Comparison of ENCODE assay signal across 20 mouse cellular contexts in genomic region chr4:155070199-155070598, GRCm38 (mm10). TPM values are rescaled to one million over a fixed set of nuclear protein-coding genes. Genes with fewer than 3 reads are reported as not detected.
"Had no signal": no experiment of that assay in that cellular context is flagged by ENCODE, and none has a peak within 500 bp of the region (broad histone marks: within the 10 kb centered on the region; RNA-seq: fewer than 3 reads in every experiment).

No protein-coding gene starts in this region.

- DNase-seq: layer of hippocampus, postnatal 36 days; liver, embryonic 13.5 days; lung, adult 2 months; lung, postnatal 14 days; lung, postnatal 4 days; right cerebral cortex, adult 18-20 months; right cerebral cortex, postnatal 14 days; right cerebral cortex, postnatal 4 days; thymus, adult 2 months; thymus, postnatal 14 days; thymus, postnatal 4 days had no signal

- H3K27ac ChIP-seq: kidney, embryonic 15.5 days; left cerebral cortex, adult 2 months; liver, embryonic 13.5 days; midbrain, embryonic 10.5 days; midbrain, embryonic 13.5 days; neural tube, embryonic 12.5 days; stomach, postnatal 0 days had no signal

- H3K4me2 ChIP-seq: kidney, embryonic 15.5 days; liver, embryonic 13.5 days; midbrain, embryonic 13.5 days; neural tube, embryonic 12.5 days; neural tube, embryonic 15.5 days had no signal

- H3K9me3 ChIP-seq: kidney, embryonic 15.5 days; liver, embryonic 13.5 days; midbrain, embryonic 10.5 days; midbrain, embryonic 13.5 days; neural tube, embryonic 12.5 days; neural tube, embryonic 15.5 days had no signal

- ATAC-seq: midbrain, embryonic 13.5 days had no signal

- H3K27me3 ChIP-seq: kidney, embryonic 15.5 days; liver, embryonic 13.5 days; midbrain, embryonic 13.5 days; neural tube, embryonic 12.5 days; neural tube, embryonic 15.5 days had no signal

- H3K9ac ChIP-seq: kidney, embryonic 15.5 days; liver, embryonic 13.5 days; midbrain, embryonic 13.5 days; neural tube, embryonic 12.5 days; neural tube, embryonic 15.5 days had no signal

- H3K4me3 ChIP-seq: kidney, embryonic 15.5 days; left cerebral cortex, adult 2 months; liver, embryonic 13.5 days; midbrain, embryonic 10.5 days; midbrain, embryonic 13.5 days; neural tube, embryonic 12.5 days; neural tube, embryonic 15.5 days had no signal

RNA-seq across cellular contexts. Expression of gene Plch2, which starts 13.6 kb away (rescaled TPM):
- total RNA-seq: liver, adult 2 months; megakaryocyte progenitor cell, adult 5-6 weeks had no signal
